Mouse (Mus musculus): ENCODE measurements at regions not wholly inside any gene's neighbourhood (a gene's known extent, or its start where the extent isn't known, plus 50 kb on each side); places are given as distances from the start of the nearest gene placed in this dataset.

- Histone ChIP-seq H3K27ac (ENCODE audit: low read depth) (no peak overlapping the region), H3K4me1 (ENCODE audit: control insufficient read depth, insufficient read depth) (no peaks in the 10 kb centered on the region), H3K27me3 (ENCODE audit: control insufficient read depth, insufficient read depth, low read length) (no peaks in the 10 kb centered on the region), H3K9ac (replicated peaks; ENCODE audit: low read depth, low read length) (no peak overlapping the region), H3K9me3 (replicated peaks; ENCODE audit: control insufficient read depth, low read length) (no peaks in the 10 kb centered on the region), H3K4me3 (ENCODE audit: low read depth, low read length) (no peak overlapping the region), H3K36me3 (replicated peaks; ENCODE audit: control insufficient read depth, insufficient read depth, low read length) (no peaks in the 10 kb centered on the region), H3K4me2 (ENCODE audit: low read depth, low read length) (no peak overlapping the region)
- no peak for ATAC-seq (ENCODE audit: insufficient read depth, low read depth)
- WGBS: 86% methylated on average over 3 of the region's 3 CpGs
- DNase-seq (ENCODE audit: low spot score): no peak
- TF ChIP-seq EP300 (IDR thresholded peaks at IDR 0.05; ENCODE audit: low read depth): no peak
- TF ChIP-seq CTCF (IDR thresholded peaks at IDR 0.05; ENCODE audit: low read depth): no peak
Observed at GRCm38 (mm10) chr5:134800481-134800880, 53.4 kb upstream of the Eln start.

- no peak for DNase-seq (ENCODE audit: low spot score)
- no peak overlapping the region for H3K9ac ChIP-seq (replicated peaks; ENCODE audit: low read depth, low read length)
- H3K9me3 ChIP-seq (replicated peaks; ENCODE audit: control insufficient read depth, low read length): no peaks in the 10 kb centered on the region
- H3K27ac ChIP-seq (ENCODE audit: low read depth): no peak overlapping the region
- no peak overlapping the region for H3K4me3 ChIP-seq (ENCODE audit: low read depth, low read length)
- no peak overlapping the region for H3K4me2 ChIP-seq (ENCODE audit: low read depth, low read length)
- no peak for ATAC-seq (ENCODE audit: insufficient read depth, low read depth)
- no peaks in the 10 kb centered on the region for H3K36me3 ChIP-seq (replicated peaks; ENCODE audit: control insufficient read depth, insufficient read depth, low read length)
- H3K27me3 ChIP-seq (ENCODE audit: control insufficient read depth, insufficient read depth, low read length): no peaks in the 10 kb centered on the region
- TF ChIP-seq EP300 (IDR thresholded peaks at IDR 0.05; ENCODE audit: low read depth): no peak
- TF ChIP-seq CTCF (IDR thresholded peaks at IDR 0.05; ENCODE audit: low read depth): no peak
- no peaks in the 10 kb centered on the region for H3K4me1 ChIP-seq (ENCODE audit: control insufficient read depth, insufficient read depth)
Observed at GRCm38 (mm10) chr5:134799911-134800310, 52.8 kb upstream of the Eln start.

- no peak for DNase-seq (ENCODE audit: low spot score)
- H3K4me2 ChIP-seq (ENCODE audit: low read depth, low read length): no peak overlapping the region
- WGBS: 56% methylated on average over 18 of the region's 18 CpGs
- H3K36me3 ChIP-seq (replicated peaks; ENCODE audit: control insufficient read depth, insufficient read depth, low read length): no peaks in the 10 kb centered on the region
- no peak for ATAC-seq (ENCODE audit: insufficient read depth, low read depth)
- no peak overlapping the region for H3K9ac ChIP-seq (replicated peaks; ENCODE audit: low read depth, low read length)
- H3K27me3 ChIP-seq (ENCODE audit: control insufficient read depth, insufficient read depth, low read length): no peaks in the 10 kb centered on the region
- H3K4me3 ChIP-seq (ENCODE audit: low read depth, low read length): no peak overlapping the region
- H3K4me1 ChIP-seq (ENCODE audit: control insufficient read depth, insufficient read depth): no peaks in the 10 kb centered on the region
- no peak overlapping the region for H3K27ac ChIP-seq (ENCODE audit: low read depth)
- no peaks in the 10 kb centered on the region for H3K9me3 ChIP-seq (replicated peaks; ENCODE audit: control insufficient read depth, low read length)
- TF ChIP-seq CTCF (IDR thresholded peaks at IDR 0.05; ENCODE audit: low read depth) (no peak), EP300 (IDR thresholded peaks at IDR 0.05; ENCODE audit: low read depth) (no peak)
Observed at GRCm38 (mm10) chr5:134797688-134798094, 50.6 kb upstream of the Eln start.

Measured in heart, postnatal 0 days (tissue).